Mouse (Mus musculus): ENCODE results near the gene Gm32742. TPM values are rescaled to one million over a fixed set of nuclear protein-coding genes. Genes with fewer than 3 reads are reported as not detected.
"Not testable (repeated sequence)": the region's sequence is repeated elsewhere in the genome, so short reads cannot be mapped to it uniquely, and the experiment has no call there.

The Gm32742 gene
- polyA plus RNA-seq, 1 experiment: 0.02 TPM

DNA sequence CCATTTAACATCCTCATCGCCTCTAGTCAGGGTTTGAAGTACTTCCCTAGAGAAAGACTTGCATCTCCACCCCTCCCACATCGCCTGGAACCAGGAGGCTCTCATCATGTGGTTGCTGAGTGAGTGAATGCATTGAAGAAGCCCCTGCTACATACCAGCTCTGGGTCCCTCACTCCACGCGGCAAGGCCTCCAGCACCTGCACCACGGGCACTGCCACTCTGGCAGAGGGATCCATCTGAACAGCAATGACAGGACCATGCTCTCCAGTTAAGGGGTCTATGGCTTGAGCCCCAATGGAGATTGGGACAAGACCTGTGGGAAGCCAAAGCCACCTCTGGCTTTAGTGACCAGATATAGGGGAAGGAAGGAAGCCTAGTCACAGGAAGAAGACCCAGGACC is 18.0 kb downstream of the Gm32742 start:
- TF ChIP-seq POLR2A (IDR thresholded peaks at IDR 0.05; ENCODE audit: low read depth, low read length): no peak
- no peak for TF ChIP-seq CTCF (conservative IDR thresholded peaks at IDR 0.05; ENCODE audit: insufficient read depth, insufficient read length, low read depth, low read length)
- H3K36me3 ChIP-seq (ENCODE audit: control insufficient read depth, insufficient read depth, low read length): no peaks in the 10 kb centered on the region
- DNase-seq: no peak
- H3K4me3 ChIP-seq (ENCODE audit: insufficient read depth, low read depth, low read length): no peak overlapping the region
- H3K27ac ChIP-seq (ENCODE audit: insufficient read depth, low read depth, low read length): no peak overlapping the region
- H3K27me3 ChIP-seq (replicated peaks; ENCODE audit: control insufficient read depth, insufficient read depth, low read length): no peaks in the 10 kb centered on the region
- no peaks in the 10 kb centered on the region for H3K4me1 ChIP-seq (ENCODE audit: control insufficient read depth, insufficient read depth, low read length)
- WGBS: 84% methylated on average over 5 of the region's 5 CpGs

DNA sequence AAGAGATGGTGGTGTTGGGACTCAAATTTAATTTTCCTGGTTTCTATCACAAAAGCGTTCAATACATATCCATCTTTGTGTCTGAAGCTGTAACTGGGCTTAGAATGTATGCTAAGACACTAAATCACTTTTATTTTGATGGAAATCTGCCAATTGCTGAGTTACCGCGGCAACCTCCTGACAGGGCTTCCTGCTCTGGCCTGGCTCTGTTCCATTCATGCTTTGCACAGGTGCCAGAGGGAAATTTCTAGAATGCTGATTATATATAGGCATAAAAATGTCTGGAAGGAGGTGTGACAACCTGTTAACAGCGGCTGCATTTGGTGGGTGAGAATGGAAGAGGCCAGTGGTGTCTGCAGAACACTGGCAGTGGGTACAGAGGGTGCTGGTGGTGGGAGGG is 18.8 kb downstream of the Gm32742 start:
- 34% methylated on average over 4 of the region's 4 CpGs for WGBS
- Histone ChIP-seq H3K36me3 (ENCODE audit: control insufficient read depth, insufficient read depth, low read length) (no peaks in the 10 kb centered on the region), H3K27me3 (replicated peaks; ENCODE audit: control insufficient read depth, insufficient read depth, low read length) (no peaks in the 10 kb centered on the region), H3K4me3 (ENCODE audit: insufficient read depth, low read depth, low read length) (no peak overlapping the region), H3K4me1 (ENCODE audit: control insufficient read depth, insufficient read depth, low read length) (no peaks in the 10 kb centered on the region), H3K27ac (ENCODE audit: insufficient read depth, low read depth, low read length) (no peak overlapping the region)
- TF ChIP-seq CTCF (conservative IDR thresholded peaks at IDR 0.05; ENCODE audit: insufficient read depth, insufficient read length, low read depth, low read length) (no peak), POLR2A (IDR thresholded peaks at IDR 0.05; ENCODE audit: low read depth, low read length) (no peak)
- peak; percentile 38 for DNase-seq

DNA sequence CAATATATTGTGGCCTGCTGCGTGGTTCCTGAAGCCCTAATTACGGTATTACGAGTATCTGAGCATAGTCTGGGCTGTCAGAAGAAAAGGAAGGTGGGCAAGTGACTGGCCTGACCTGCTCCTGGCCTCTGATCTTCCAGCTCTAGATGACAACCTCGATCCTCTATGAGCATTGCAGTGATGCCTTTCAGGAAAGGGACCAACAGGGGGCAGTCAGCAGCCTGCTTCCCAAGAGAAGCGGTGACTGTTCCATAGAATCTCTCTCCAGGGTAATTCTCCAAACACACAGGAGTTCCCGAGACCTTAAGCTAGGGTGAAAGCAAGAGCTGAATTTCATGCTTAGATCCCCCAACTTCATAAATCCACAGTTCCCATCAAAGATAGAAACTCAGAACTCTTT is 21.1 kb downstream of the Gm32742 start:
- no peak overlapping the region for H3K27ac ChIP-seq (ENCODE audit: insufficient read depth, low read depth, low read length)
- no peaks in the 10 kb centered on the region for H3K27me3 ChIP-seq (replicated peaks; ENCODE audit: control insufficient read depth, insufficient read depth, low read length)
- WGBS: 81% methylated on average over 6 of the region's 6 CpGs
- H3K36me3 ChIP-seq (ENCODE audit: control insufficient read depth, insufficient read depth, low read length): no peaks in the 10 kb centered on the region
- H3K4me3 ChIP-seq (ENCODE audit: insufficient read depth, low read depth, low read length): no peak overlapping the region
- TF ChIP-seq CTCF (conservative IDR thresholded peaks at IDR 0.05; ENCODE audit: insufficient read depth, insufficient read length, low read depth, low read length) (no peak), POLR2A (IDR thresholded peaks at IDR 0.05; ENCODE audit: low read depth, low read length) (no peak)
- no peak for DNase-seq
- H3K4me1 ChIP-seq (ENCODE audit: control insufficient read depth, insufficient read depth, low read length): no peaks in the 10 kb centered on the region

DNA sequence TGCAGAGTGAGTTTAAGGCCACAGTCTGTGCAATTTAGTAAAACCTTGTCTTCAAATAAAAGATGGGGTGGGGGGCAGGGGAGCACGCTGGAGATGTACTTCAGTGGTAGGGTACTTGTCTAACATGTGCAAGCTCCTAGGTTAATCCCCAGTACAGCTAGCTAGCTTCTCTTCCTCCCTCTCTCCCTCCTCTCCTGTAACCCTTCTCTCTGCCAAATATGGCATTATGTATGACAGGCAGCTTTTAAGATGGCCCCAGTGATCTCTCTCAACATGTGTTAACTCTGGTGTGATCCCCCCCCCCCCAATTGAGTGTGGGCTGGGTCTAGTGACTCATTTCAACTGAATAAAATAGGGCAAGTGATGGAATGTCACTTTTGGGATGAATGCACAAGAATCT is 21.9 kb downstream of the Gm32742 start:
- no peaks in the 10 kb centered on the region for H3K4me1 ChIP-seq (ENCODE audit: control insufficient read depth, insufficient read depth, low read length)
- no peak overlapping the region for H3K4me3 ChIP-seq (ENCODE audit: insufficient read depth, low read depth, low read length)
- DNase-seq: no peak
- H3K27me3 ChIP-seq (replicated peaks; ENCODE audit: control insufficient read depth, insufficient read depth, low read length): no peaks in the 10 kb centered on the region
- TF ChIP-seq POLR2A (IDR thresholded peaks at IDR 0.05; ENCODE audit: low read depth, low read length) (no peak), CTCF (conservative IDR thresholded peaks at IDR 0.05; ENCODE audit: insufficient read depth, insufficient read length, low read depth, low read length) (no peak)
- no peaks in the 10 kb centered on the region for H3K36me3 ChIP-seq (ENCODE audit: control insufficient read depth, insufficient read depth, low read length)
- 97% methylated on average over 1 of the region's 1 CpGs for WGBS
- H3K27ac ChIP-seq (ENCODE audit: insufficient read depth, low read depth, low read length): no peak overlapping the region

DNA sequence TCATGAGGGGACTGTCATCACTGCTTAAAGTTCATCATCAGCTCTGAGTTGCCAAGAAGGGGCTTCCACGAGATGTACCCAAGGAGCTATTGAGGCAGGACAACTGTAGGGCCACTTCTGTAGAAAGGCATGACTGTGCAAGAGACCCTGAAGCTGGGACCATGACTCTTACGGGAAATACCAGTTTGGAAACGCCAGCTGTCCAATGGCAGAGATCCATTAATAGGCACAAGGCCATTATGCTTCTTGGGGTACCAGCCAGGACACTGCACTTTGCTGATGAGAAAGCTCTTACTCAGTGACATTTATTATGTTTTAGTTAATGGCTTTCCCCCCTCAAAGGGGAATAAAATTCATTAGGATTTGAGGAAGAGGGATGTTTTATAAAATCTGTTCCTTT is 24.6 kb downstream of the Gm32742 start:
- no peak for DNase-seq
- no peak overlapping the region for H3K4me3 ChIP-seq (ENCODE audit: insufficient read depth, low read depth, low read length)
- H3K27ac ChIP-seq (ENCODE audit: insufficient read depth, low read depth, low read length): no peak overlapping the region
- H3K36me3 ChIP-seq (ENCODE audit: control insufficient read depth, insufficient read depth, low read length): no peaks in the 10 kb centered on the region
- no peaks in the 10 kb centered on the region for H3K4me1 ChIP-seq (ENCODE audit: control insufficient read depth, insufficient read depth, low read length)
- H3K27me3 ChIP-seq (replicated peaks; ENCODE audit: control insufficient read depth, insufficient read depth, low read length): no peaks in the 10 kb centered on the region
- WGBS: 84% methylated on average over 3 of the region's 3 CpGs
- no peak for TF ChIP-seq CTCF (conservative IDR thresholded peaks at IDR 0.05; ENCODE audit: insufficient read depth, insufficient read length, low read depth, low read length)
- TF ChIP-seq POLR2A (IDR thresholded peaks at IDR 0.05; ENCODE audit: low read depth, low read length): no peak

DNA sequence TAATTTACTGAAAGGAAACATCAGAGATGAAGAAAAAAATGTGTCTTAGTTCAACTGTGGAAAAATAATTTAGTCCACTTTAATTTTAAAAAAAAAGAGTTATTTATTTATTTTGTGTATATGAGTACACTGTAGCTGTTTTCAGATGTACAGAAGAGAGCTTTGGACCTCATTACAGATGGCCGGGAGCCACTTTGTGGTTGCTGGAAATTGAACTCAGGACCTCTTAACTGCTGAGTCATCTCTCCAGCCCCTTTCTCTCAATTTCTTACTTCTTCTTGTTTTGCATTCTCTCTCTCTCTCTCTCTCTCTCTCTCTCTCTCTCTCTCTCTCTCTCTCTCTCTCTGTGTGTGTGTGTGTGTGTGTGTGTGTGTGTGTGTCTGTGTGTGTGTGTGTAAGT is 25.9 kb downstream of the Gm32742 start:
- DNase-seq; H3K36me3 ChIP-seq (ENCODE audit: control insufficient read depth, insufficient read depth, low read length); H3K4me1 ChIP-seq (ENCODE audit: control insufficient read depth, insufficient read depth, low read length); H3K27ac ChIP-seq (ENCODE audit: insufficient read depth, low read depth, low read length); H3K27me3 ChIP-seq (replicated peaks; ENCODE audit: control insufficient read depth, insufficient read depth, low read length); H3K4me3 ChIP-seq (ENCODE audit: insufficient read depth, low read depth, low read length): not testable (repeated sequence)
- WGBS: 56% methylated on average over 1 of the region's 1 CpGs

DNA sequence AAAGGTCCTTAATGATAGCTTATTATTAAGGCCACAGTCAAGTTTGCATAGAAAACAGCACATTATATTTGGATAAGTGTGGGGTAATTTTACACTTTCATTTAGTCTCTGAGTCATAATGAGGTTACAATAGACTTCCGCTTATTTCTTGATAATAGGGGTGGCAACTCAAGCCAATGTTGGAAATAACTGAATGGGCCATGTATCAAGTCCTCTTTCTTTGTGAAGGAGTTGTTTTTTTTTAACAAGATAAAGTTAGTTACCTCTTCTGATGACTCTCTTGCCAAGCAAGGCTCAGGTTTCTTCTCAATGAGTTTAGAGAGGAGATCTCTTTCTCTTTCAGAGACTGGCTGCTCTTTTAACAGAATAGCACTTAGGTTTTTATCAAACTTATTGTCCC is 27.0 kb downstream of the Gm32742 start:
- H3K27ac ChIP-seq (ENCODE audit: insufficient read depth, low read depth, low read length): no peak overlapping the region
- no peak overlapping the region for H3K4me3 ChIP-seq (ENCODE audit: insufficient read depth, low read depth, low read length)
- WGBS: 93% methylated on average over 1 of the region's 1 CpGs
- H3K4me1 ChIP-seq (ENCODE audit: control insufficient read depth, insufficient read depth, low read length): no peaks in the 10 kb centered on the region
- no peaks in the 10 kb centered on the region for H3K27me3 ChIP-seq (replicated peaks; ENCODE audit: control insufficient read depth, insufficient read depth, low read length)
- no peak for TF ChIP-seq POLR2A (IDR thresholded peaks at IDR 0.05; ENCODE audit: low read depth, low read length)
- TF ChIP-seq CTCF (conservative IDR thresholded peaks at IDR 0.05; ENCODE audit: insufficient read depth, insufficient read length, low read depth, low read length): no peak
- H3K36me3 ChIP-seq (ENCODE audit: control insufficient read depth, insufficient read depth, low read length): no peaks in the 10 kb centered on the region
- DNase-seq: no peak

DNA sequence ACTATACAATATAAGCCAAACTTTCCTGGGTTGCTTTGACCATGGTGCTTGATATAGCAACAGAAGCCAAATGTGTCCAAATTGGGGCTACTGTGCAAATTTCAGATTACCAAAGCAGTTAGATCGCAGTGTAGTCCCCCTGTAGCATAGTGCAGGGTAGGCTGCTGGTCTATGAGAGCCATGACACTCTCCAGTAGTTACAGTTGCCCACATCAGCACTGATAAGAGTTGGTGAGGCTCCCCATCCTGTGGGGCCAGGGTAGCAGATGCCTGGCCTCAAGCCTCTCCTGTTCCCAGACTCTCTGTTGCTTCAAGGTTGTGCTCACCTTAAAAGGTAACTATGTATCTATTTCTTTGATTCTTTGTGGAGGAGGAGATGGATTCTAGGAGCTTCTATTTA is 27.5 kb downstream of the Gm32742 start:
- Histone ChIP-seq H3K27ac (ENCODE audit: insufficient read depth, low read depth, low read length) (no peak overlapping the region), H3K27me3 (replicated peaks; ENCODE audit: control insufficient read depth, insufficient read depth, low read length) (no peaks in the 10 kb centered on the region), H3K36me3 (ENCODE audit: control insufficient read depth, insufficient read depth, low read length) (no peaks in the 10 kb centered on the region), H3K4me3 (ENCODE audit: insufficient read depth, low read depth, low read length) (no peak overlapping the region), H3K4me1 (ENCODE audit: control insufficient read depth, insufficient read depth, low read length) (no peaks in the 10 kb centered on the region)
- no peak for TF ChIP-seq POLR2A (IDR thresholded peaks at IDR 0.05; ENCODE audit: low read depth, low read length)
- TF ChIP-seq CTCF (conservative IDR thresholded peaks at IDR 0.05; ENCODE audit: insufficient read depth, insufficient read length, low read depth, low read length): no peak
- 83% methylated on average over 1 of the region's 1 CpGs for WGBS
- DNase-seq: no peak

Data from kidney, adult 2 months (tissue).